Mouse (Mus musculus) testis, postnatal 14 days (tissue): ENCODE results near the gene Pik3ip1.

Source experiments
- DNase-seq: peaks from one replicate; pipeline ENCODE4 v3.0.0; 2021; ENCODE audit warnings: low spot score

Pik3ip1 gene

DNA sequence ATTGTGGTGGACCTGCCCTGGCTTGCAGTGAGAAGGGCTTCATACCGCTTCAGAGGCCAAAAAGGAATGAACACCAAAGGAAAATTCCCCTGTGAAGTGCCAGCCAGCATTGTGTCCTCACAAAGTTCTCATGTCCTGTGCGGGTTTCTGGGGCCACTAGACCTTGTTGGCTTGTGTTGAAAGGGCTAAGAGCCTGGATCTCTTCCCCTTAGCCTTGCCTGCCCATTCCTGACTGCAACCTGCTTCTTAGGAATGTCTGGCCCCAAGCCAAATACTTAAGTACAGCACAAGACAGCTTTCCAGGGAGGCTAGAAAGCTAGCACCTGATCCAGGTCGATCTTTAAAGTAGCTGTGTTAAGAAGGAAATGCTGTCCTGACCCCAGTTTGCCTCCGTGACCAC lies 27.4 kb upstream of the Pik3ip1 start:
- no peak for DNase-seq

- DNase-seq: no peak
These were observed 24.4 kb upstream of the Pik3ip1 start for GRCm38 (mm10) chr11:3305821-3306220.

DNA sequence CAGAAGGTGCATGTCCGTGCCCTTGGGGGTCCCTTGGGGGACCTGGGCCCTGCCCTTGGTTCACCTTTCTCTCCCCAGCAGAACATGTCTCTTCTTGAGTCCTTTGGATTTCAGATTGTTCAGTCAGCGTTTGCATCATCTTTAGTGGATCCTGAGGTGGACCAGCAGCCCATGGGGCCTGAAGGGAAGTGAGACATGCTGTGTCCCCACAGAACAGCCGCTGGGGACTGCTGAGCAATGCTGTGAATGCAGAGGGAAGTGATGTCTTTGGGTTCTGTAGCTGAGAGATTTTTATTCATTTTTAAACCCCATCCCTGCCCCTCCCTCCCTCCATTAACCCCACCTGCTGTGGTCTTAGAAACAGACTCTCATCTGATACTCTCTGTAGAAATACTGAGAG lies 22.3 kb upstream of the Pik3ip1 start:
- DNase-seq: no peak

GRCm38 (mm10) chr11:3309884-3310283 lies 20.3 kb upstream of the Pik3ip1 start:
- DNase-seq: no peak

GRCm38 (mm10) chr11:3310789-3311585 lies 19.2 kb upstream of the Pik3ip1 start:
- no peak for DNase-seq

GRCm38 (mm10) chr11:3311586-3312347 lies 18.4 kb upstream of the Pik3ip1 start:
- no peak for DNase-seq

DNA sequence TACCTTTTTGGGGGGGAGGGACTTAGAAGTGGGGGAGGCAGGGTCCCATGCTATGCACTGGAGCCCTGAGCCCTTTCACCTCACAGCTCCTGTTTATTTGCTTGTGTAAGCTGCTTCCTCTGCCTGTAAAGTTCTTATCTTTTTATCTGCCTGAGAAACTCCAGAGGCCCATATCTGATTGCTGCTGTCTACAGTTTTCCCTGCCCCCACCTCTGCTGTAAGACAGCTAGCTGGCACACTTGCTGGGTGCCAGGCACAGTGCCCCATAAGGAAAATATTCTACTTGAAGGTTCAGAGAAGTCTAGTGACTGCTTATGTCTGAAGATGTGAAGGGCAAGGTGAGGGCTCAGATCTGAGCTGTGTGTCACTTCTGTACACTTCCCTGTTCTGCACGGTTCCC lies 16.9 kb upstream of the Pik3ip1 start:
- no peak for DNase-seq

DNA sequence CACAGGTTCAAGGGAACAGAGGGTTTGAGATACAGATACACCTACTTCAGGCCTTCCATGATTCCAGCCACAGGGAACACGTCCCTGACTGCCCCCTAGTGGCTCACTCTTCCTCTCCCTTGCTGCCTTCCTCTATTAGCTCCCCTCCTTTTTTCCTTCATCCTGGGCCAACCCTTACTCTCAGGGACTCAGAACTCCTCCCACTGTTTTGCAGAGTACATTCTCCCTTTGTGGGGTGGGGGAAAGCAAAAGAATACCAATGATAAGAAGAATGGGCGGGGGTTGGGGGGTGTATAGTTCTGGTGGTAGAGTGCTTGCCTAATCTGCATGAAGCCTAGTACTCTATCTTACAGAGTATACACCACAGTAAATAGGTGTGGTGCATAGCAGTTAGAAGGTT lies 16.1 kb upstream of the Pik3ip1 start:
- no peak for DNase-seq

GRCm38 (mm10) chr11:3318286-3318685 lies 11.9 kb upstream of the Pik3ip1 start:
- DNase-seq: no peak

- no peak for DNase-seq
These were observed 1.9 kb upstream of the Pik3ip1 start for GRCm38 (mm10) chr11:3328271-3328670.

- DNase-seq: no peak
These were observed 1.1 kb upstream of the Pik3ip1 start for GRCm38 (mm10) chr11:3328806-3329775.

- peak; percentile 81 for DNase-seq
These were observed 365 bp downstream of the Pik3ip1 start for GRCm38 (mm10) chr11:3330566-3330965.

GRCm38 (mm10) chr11:3330991-3331750 lies 970 bp downstream of the Pik3ip1 start:
- DNase-seq: no peak

DNA sequence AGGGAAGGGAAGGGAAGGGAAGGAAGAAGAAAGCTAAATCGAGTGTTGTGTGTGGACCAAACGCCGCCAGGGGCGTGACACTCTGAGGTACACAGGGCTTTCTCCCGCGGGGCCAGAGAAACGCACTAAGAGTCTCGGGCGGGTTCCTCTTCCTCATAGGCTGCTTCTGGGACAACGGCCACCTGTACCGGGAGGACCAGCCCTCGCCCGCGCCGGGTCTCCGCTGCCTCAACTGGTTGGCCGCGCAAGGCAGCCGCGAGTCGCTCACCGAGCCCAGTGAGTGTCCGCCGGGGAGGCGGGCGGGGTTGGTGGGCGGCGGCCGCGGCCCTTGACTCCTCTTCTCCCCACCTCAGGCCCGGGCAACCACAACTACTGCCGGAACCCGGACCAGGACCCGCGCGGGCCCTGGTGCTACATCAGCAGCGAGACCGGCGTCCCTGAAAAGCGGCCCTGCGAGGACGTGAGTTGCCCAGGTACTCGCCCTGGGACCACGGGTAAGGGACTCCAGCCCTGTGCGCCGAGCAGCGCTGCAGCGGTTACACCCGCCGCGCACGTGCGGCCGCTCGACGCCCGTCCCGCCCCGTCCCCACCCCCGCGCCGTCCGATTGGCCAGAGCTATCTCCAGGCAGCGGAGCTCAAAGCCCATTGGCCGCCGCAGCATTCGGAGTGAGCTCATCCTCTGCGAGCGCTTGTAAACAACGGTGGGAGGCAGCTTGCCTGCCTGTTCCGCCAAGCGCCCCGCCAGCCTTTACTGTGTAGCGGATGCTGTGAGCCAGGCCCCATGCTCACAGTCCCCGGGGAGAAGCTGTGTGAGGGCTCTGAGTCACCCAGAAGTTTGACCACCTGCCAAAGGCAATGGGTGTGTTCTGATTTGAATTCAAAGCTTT lies 1.8 kb downstream of the Pik3ip1 start:
- DNase-seq: peak; percentile 97

DNA sequence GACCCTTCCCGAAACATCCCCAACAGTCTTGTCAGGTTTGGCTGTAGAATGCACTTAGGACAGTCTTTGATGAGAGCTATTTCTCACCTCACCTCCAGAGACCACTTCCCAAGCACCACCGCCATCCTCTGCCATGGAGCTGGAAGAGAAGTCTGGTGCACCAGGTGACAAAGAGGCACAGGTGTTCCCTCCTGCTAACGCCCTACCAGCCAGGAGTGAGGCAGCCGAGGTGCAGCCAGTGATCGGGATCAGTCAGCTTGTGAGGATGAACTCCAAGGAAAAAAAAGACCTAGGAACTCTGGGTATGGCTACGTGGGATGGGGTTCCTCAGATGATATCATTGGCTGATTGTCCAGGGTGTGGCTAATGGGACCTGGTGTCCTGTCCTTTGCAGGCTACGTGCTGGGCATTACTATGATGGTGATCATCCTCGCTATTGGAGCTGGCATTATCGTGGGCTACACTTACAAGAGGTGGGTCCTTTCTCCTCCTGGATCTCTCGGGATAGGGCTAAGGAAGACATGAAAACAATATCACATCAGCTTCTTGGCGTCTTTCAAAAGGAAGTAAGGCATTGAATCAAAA lies 3.0 kb downstream of the Pik3ip1 start:
- DNase-seq: no peak

- DNase-seq: no peak
These were observed 4.0 kb downstream of the Pik3ip1 start for GRCm38 (mm10) chr11:3334141-3334710.

- no peak for DNase-seq
These were observed 4.6 kb downstream of the Pik3ip1 start for GRCm38 (mm10) chr11:3334711-3335316.

DNA sequence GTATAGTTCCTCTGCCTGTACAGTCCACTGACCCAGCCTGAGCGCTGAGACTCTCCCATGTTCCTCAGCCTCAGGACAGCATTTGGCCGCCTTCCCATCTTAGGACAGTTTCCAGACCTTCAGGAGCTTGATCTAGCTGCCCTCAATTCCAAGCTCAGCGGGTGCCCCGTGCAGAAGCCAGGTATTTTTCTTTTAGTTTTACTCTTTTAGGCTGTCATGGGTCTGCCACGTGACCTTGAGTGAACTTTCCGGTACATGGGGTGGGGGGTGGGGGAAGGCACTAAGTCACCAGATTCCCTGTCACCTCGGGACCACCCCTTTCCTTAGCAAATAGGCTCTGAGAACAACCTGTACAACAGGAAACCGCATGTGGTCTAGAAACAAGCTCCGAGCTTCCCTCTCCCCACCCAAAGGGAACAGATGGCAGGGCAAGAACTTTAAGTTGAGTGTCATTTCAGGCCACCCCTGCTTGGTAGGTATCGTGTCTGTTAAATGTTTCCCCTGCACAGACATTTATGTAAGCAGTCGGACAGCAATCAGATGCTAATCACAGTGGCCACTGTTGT lies 5.5 kb downstream of the Pik3ip1 start:
- DNase-seq: peak; percentile 38

GRCm38 (mm10) chr11:3336602-3337001 lies 6.4 kb downstream of the Pik3ip1 start:
- no peak for DNase-seq
